Mouse (Mus musculus) cerebellum, postnatal 10 days (tissue): Measurements from ENCODE around the gene Olfr1360.
A peak's percentile ranks its signal among the peaks of the same experiment; 100 is the strongest.
"Not testable (repeated sequence)": the region's sequence is repeated elsewhere in the genome, so short reads cannot be mapped to it uniquely, and the experiment has no call there.

Source experiments
- DNase-seq, 2 experiments: peaks; one replicate each; pipeline ENCODE4 v3.0.0; 2021; ENCODE audit warnings: mixed read lengths in 2 of 2

The Olfr1360 gene

GRCm38 (mm10) chr13:21677305-21677704 is at the start of gene Olfr1360:
Olfr1360 (minus strand) TSS chr13:21677405.
- no peak for DNase-seq

DNA sequence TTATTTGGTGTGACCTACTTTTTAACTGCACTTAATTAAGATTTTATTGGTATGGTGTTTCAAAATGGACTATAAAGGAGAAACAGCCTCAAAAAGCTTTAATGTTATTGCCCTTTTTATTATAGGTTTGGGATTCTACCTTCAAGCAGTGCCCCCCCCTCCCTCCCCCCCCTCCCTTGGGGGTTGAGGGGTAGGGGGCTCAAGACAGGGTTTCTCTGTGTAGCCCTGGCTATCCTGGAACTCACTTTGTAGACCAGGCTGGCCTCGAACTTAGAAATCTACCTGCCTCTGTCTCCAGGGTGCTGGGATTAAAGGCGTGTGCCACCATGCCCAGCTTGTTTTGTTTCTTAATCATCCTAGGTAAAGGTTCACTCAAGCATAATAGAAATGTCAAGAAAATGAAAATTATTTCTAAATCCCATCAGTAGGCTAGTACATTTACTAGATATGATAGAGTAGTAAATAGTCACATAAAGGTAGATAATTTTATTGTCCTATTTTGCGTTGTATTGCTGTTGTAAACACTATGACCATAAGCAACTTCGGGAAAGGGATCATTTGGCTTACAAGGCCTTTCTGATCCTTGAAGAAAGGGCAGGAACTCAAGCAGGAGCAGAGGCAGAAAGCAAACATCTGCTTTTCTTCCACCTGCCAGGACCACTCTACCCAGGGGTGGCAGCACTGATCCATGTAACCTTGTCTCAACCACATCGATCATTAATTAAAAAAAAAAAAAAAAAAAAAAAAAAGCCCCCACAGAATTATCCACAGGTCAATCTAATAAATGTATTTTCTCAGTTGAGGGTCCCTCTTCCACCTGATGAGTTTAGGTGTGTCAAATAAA is 46.0 kb upstream of the Olfr1360 start:
- DNase-seq, result peak in 1 of 2 experiments; percentile 12

DNA sequence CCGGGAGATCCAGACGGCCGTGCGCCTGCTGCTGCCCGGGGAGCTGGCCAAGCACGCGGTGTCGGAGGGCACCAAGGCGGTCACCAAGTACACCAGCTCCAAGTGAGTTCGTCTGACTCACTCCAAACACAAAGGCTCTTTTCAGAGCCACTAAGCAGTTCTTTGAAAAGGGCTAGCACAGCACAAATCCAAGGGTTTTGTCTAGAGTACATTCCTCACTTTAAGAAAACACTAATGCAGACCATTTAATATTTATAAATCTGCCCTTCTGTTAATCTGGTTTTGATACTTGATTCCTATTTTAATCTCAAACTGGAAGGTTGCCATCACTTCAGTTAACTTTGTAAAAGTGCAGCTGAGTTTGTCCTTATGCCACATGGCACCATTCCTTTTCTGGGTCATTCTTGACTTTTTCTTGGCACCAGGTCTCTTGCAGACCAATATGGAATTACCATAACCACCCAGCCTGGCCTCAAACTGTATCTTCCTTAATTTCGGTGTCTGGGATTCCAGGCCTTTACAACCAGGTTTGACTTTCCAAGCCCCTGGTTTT is 45.2 kb upstream of the Olfr1360 start:
- peak; percentile 43 to 46 for DNase-seq

DNA sequence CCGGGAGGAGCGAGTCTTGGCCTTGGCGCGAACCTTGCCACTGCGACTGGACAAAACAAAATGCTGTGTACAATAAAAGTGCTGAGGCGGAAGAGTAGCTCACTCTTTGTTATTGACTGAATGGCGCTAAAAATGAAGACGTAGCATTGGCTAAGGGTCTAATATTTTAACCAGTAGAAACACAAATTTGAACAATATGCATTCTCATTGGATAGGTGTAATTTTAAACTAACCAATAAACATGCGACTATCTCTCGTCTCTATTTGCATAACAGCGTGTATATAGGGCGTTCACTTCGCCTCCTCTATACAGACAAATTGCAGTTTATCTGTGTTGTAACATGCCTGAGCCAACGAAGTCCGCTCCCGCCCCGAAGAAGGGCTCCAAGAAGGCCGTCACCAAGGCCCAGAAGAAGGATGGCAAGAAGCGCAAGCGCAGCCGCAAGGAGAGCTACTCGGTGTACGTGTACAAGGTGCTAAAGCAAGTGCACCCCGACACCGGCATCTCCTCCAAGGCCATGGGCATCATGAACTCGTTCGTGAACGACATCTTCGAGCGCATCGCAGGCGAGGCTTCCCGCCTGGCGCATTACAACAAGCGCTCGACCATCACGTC is 44.7 kb upstream of the Olfr1360 start, which contains the start of gene Hist1h2bm:
Gene Hist1h2bm (plus strand): TSS at position 288 of the 616 bp plus-strand sequence.
- DNase-seq, result peak; percentile 75

GRCm38 (mm10) chr13:21721107-21721756 is 44.0 kb upstream of the Olfr1360 start:
- not testable (repeated sequence) for DNase-seq

- DNase-seq, result no peak
Observed at GRCm38 (mm10) chr13:21718381-21719080, 41.3 kb upstream of the Olfr1360 start.

DNA sequence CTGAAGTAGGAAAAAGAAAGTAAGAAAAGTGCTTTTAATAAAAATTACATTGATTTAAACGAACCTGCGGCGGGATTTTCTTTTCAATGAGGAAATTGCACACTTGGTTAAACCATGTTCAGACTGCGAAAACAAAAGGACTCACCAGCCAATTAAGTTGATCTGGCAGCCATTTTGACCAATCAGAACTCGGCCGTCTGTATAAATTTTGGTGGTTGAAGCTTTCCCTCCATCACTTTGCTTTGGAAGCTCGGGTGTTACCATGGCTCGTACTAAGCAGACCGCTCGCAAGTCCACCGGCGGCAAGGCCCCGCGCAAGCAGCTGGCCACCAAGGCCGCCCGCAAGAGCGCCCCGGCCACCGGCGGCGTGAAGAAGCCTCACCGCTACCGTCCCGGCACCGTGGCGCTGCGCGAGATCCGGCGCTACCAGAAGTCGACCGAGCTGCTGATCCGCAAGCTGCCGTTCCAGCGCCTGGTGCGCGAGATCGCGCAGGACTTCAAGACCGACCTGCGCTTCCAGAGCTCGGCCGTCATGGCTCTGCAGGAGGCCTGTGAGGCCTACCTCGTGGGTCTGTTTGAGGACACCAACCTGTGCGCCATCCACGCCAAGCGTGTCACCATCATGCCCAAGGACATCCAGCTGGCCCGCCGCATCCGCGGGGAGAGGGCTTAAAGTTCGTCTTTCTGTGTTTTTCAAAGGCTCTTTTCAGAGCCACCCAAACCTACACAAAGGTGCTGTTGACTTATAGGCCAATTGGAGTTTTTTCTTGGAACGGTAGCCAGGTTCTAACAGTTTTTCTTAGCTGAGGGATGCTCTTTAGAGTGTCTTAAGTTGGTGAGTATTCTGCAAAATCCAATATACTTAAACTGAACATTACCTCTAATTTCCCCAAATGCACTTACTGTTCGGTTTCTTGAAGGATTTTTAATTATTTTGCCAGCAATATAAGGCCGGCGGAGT is 40.5 kb upstream of the Olfr1360 start, which contains the start of gene Hist1h3h:
Gene Hist1h3h (plus strand): TSS at position 263 of the 961 bp plus-strand sequence.
- DNase-seq, result peak; percentile 90 to 91

- peak; percentile 10 to 39 for DNase-seq
Observed at GRCm38 (mm10) chr13:21716540-21717391, 39.6 kb upstream of the Olfr1360 start.

DNA sequence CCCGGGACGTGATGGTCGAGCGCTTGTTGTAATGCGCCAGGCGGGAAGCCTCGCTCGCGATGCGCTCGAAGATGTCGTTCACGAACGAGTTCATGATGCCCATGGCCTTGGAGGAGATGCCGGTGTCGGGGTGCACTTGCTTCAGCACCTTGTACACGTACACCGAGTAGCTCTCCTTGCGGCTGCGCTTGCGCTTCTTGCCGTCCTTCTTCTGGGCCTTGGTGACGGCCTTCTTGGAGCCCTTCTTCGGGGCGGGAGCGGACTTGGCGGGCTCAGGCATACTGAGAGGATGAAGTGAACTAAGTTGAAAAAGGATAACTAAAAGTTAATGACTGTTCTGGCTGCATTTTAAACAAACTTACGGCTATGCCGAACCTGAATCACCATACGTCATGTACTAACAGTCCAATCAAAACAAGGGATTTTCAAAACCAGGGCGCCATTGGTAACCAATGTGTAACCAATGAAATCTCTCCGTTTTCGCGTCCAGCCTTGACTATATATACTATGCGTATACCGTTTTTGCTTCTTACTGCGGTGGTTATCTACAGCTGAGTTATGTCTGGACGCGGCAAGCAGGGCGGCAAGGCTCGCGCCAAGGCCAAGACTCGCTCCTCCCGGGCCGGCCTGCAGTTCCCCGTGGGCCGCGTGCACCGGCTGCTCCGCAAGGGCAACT is 38.8 kb upstream of the Olfr1360 start, which contains the start of the genes Hist1h2bl and Hist1h2ai:
Gene Hist1h2bl (minus strand): TSS at position 280 of the 676 bp plus-strand sequence.
Gene Hist1h2ai (plus strand): TSS at position 559 of the 676 bp plus-strand sequence.
- peak; percentile 86 to 89 for DNase-seq

GRCm38 (mm10) chr13:21715131-21715863 is 38.1 kb upstream of the Olfr1360 start:
- DNase-seq, result peak; percentile 5 to 37

DNA sequence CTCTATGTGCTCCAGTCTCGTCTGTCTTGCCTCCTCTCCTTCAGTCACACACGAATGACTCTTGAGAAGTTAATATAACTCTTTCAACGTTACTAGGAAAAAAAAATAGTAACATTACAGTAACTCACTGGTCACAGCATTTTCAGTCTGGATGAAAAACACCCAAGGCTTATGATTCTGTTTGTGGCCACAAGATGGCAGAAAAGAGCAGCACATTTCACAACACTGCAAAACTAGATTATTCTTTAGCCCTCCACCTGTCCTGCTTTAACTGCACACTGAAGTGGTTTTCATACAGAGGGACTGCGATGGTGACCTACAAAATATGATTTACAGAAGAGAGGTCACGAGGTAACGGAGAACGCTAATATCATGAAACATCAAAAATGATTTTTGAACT is 37.5 kb upstream of the Olfr1360 start:
- DNase-seq, result peak; percentile 68 to 77

- DNase-seq, result no peak
Observed at GRCm38 (mm10) chr13:21711698-21712097, 34.5 kb upstream of the Olfr1360 start.

- DNase-seq, result peak; percentile 85 to 90
Observed at GRCm38 (mm10) chr13:21710821-21711525, 33.8 kb upstream of the Olfr1360 start.

DNA sequence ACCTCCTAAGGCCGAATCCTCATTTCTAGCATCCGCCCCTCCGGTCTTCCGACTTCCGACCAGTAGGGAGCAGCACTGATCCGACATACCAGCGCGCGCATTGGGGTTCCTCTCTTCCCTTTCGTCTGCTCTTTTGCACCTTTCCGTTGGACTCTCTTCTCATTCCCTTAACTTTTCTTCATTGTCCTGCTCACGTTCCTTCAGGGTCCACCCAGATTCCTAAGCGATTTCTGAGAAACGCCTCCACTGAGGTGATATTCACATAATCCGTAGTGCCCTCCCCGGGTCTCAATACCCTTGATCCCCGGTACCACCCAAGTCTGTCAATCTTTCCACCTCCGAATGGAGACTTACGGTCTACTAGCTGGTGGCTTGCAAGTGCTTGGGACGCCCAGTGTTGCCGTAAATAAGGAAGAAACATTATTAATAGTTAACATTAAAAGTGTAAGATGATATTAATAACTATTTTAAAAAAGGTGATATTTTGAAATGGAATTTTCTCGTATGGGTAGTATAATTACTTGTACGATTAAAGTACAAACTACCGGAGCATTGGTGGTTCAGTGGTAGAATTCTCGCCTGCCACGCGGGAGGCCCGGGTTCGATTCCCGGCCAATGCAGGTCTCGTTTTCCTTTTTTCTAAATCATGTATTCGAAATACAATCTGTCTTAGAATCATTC is 33.0 kb upstream of the Olfr1360 start:
- DNase-seq, result peak; percentile 96

- DNase-seq, result no peak
Observed at GRCm38 (mm10) chr13:21706669-21707068, 29.5 kb upstream of the Olfr1360 start.

DNA sequence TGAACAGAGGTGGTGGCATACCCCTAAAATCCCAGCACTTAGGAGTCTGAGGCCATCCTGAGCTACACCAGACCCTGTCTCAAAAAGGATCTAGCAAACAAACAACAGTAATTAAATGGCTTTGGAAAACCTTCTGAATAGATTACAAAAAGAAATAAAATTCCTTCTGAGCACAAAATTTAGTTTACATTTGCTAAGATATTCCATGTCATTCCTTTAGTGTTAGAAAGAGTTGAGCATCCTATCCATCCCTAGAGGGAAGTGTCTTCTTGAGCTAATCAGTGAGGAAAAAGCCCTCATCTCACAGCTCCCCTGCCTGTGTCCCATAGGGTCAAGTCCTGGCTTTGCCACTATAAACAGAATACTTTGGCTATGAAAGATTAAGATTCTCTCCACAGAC is 20.6 kb upstream of the Olfr1360 start, which contains the start of gene Olfr1359:
Gene Olfr1359 (plus strand): TSS at position 301 of the 400 bp plus-strand sequence.
- no peak for DNase-seq

DNA sequence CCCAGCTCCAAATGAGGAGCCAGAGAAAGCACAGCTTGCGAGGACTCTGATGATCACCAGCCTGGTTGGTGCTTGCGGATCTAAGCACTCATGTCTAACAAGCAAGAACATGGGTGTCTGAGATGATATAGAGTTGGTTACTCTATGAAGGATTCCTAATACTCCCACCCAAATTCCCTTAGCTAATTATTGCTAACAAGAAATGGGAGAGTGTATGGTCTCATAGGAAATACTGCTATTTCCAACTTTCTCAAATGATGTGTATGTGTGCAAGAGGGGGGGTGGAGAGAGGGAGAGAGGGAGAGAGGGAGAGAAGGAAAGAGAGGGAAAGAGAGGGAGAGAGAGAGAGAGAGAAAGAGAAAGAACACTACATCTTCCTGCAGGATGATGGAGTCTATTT is 13.9 kb downstream of the Olfr1360 start, which contains the start of gene Olfr1361:
Gene Olfr1361 (minus strand): TSS at position 101 of the 400 bp plus-strand sequence.
- DNase-seq, result no peak
